Mouse (Mus musculus): Measurements from ENCODE around the gene Wdfy3.
A peak's percentile ranks its signal among the peaks of the same experiment; 100 is the strongest.

- TF ChIP-seq CTCF (IDR thresholded peaks at IDR 0.05; ENCODE audit: borderline replicate concordance, extremely low read depth, insufficient read depth, insufficient read length) (peak; percentile 23; the same call in 1 of the 2 replicates), POLR2A (IDR thresholded peaks at IDR 0.05; ENCODE audit: borderline replicate concordance, extremely low read depth, insufficient read depth, insufficient read length, poor library complexity, severe bottlenecking) (no peak)
Measured at GRCm38 (mm10) chr5:101854667-101855066, 215.1 kb downstream of the Wdfy3 start.

Data from brain, embryonic 14.5 days (tissue).